Mouse (Mus musculus): ENCODE results near the gene Rab11fip5.

The Rab11fip5 gene

DNA sequence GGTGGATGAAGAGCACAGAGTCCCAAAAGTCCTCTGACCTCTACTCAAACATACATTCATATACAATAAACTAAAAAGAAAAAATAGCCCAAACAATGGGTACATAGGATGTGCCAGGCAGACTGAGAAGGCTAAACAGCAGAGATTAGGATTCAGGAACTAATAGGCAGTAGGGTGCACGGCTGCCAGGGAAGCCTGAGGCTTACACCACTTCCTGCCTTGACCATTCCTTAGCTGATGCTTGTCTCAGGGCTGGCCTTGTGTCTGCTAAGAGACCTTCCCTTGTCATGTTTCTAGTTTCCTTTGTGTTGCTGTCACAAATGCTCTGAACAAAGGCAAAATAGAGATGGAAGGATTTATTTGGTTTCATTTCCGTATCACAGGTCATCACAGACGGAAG, 68.1 kb downstream of the Rab11fip5 start:
- no peak for DNase-seq

DNA sequence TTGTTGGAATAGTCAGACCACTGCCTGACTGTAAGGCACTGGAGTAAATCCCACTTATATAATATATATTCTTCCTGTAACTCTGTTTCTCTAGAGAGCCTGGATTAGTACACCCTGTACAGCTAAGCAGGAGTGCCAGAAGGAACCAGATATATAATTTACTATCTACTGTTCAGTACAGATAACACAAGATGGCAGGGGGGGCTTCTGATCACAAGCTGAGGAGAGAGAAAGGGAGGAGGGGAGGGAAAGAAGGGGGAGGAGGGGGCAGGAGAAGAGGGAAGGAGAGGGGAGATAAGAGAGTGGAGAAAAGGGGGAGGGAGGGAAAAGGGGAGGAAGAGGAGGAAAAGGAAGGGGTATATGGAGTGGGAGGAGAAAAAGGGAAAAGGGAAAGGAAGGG, 68.6 kb downstream of the Rab11fip5 start:
- DNase-seq = no peak

DNA sequence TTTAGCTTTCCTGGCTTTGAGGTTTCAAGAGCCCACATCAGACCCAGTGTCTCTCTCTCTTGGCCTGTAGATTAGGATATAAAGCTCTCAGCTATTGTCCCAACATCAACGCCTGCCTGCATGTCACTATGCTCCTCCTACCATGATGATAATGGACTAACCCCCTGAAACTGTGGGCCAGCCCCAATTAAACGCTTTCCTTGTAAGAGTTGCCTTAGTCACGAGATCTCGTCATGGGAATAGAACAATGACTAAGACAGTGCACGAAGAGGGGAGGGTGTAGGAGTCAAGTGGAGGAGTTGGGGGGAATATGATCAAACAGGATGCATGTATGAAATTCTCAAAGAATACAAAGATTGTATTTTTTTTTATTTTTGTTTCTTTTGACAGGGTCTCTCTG, 69.5 kb downstream of the Rab11fip5 start:
- DNase-seq = no peak

DNA sequence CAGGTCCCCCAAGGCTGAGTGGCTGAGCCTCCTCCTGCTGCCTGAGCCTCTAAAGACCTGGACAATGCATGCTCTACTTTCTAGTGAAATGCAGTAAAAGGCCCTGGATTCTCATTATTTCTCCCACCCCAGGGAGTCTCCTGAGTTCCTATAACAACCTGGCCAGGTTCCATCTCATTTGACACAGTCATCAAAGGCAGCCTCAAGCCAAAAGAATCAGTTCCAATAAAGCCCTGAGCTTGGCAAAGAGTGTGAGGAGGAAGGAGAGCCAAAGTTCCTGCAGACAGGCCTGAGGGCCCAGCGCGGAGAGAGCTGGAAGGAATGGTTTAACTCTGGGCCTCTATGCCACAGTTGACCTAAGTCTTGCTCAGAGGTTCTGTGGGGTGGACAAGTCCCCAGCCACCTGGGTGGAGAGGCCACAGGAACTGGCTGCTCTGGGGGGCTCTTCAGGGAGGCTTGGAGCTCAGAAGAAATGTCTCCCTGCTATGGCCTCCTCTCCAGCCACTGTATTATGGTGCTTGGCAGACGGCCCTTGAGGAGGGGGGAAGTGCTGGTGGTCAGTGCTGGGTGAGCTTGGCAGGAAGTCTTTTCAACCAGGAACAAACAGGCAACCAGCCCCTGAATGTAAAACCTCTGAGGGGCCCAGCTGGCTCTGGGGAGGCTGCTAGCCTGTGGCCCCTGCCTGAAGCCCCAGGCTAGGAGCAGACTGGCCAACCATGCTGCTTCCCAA, 71.9 kb downstream of the Rab11fip5 start:
- peak; percentile 58 for DNase-seq

DNA sequence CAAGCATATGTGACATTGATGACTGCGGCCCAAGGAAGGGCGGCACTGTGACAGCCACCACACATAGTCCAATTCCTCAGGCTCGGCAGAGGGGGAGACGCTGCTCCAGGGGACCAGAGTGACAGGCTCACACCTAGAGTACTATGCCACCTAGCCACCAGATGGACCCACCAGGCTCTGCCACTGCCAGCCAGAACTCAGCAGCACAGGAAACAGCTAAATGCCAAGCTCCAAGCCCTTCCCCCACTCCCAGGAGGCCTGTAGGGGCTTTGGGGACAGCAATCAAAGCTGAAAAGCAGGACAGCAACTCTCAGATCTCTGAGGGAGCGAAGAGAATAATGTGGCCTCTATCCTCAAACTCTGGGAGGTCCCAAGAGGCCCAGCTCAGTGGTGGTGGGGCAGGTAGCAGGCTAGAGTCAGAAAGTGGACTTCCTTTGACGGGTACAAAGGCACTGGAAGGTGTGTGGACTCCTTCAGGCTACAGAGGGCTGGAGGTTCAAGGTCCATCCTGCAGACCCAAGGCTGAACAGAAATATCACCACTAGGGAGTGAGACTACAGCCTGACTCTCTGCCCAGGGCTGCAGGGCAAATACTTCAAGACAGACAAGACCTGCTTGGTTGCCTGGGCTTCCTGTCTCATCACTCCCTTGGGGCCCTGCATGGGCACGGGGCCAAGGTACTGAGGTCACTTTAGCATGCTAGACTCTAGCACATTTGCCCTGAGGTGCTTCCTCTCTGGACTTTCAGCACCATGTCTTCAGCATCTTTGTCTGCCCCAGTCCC, 78.9 kb downstream of the Rab11fip5 start:
- DNase-seq = peak; percentile 93

DNA sequence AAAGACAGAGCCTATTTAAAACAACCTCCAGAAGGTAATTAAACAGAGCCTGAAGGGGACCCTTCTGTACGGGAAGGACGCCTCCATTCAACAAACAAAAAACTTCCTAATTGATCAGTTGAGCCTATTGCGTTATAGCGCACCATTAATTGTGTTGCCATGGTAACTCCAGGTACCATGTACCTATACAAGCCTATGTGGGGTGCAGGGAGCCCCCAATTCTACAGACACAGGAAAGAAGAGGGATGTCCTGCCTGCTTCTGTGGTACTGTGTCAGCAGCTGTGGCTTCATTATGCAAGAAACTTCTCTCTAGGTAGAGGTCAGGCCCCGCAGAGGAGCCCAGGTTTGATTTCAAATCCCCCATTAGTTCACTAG, 80.4 kb downstream of the Rab11fip5 start:
- no peak for DNase-seq

DNA sequence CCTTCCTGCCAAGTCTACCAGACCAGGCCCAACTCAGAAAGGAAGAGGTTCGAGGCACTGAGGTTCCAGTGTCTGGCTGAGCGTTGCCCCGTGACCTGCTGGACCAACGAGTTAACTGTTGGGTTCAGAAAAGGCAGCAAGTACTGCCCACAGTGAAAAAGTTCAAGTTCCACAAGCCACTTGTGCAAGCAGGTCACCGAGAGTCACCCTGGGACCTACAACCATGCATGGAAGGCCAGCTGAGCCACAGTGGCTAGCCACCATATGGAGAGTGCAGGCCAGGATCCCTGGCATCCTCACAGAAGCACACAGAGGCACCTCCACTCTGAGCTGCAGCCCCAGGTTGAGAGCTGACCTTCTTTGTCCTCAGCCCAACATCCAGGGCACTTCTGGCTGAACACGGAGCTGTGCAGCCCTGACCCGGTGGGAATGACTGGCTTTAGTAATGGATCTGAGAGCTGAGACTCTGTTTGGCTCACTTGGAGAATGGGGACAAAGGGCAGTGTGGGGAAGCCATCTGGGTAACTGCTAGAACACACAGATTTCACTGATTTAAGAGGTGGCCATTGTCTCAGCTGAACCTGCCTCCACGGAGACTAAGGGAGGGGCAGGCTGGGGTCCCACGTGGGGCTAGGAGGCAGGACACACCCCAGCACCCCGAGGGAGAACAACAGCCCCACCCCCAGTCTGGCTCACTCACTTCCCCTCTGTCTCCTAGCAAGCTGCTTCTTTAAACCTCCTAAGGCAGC, 81.0 kb downstream of the Rab11fip5 start:
- DNase-seq = peak; percentile 69

DNA sequence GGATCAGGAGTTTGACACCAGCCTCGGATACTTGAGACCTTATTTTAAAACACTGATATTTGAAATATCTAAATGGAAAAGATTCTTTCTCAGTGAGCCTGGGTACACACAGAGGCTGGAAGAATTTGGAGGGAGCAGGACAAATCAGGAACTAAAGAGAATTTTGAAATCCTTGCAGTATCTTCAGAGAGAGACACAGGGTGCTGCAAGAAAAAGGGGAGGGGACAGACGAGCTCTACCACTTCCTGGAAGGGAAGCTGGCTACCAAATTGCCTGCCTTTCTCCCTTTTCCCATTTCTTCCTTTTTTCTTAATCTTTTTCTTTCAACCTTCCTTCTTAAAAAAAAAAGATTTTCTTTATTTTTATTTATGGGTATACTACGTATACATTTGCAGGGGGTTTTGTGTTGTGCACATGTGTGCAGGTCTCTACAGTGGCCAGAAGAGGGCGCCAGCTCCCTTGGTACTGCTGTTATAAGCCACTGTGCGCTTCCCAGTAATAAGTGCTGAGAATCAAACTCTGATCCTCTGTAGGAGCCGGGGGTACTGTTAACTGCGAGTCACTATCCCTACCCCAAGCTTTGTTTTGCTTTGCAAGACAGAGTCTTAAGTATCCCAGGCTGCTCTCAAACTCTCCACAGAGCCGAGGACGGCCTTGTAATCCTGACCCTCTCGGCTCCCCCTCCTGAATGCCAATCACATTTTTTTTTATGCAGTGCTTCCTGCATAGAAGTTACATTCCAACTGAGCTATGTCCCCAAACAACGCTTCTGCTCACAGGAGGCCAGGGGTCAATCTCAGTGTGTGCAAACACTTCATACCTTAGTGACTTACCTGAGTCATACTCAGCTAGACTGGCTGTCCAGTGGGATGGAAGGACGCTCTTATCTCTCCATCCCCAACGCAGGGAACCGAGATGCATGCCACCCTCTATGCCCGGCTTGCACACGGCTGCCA, 83.3 kb downstream of the Rab11fip5 start:
- DNase-seq = no peak

DNA sequence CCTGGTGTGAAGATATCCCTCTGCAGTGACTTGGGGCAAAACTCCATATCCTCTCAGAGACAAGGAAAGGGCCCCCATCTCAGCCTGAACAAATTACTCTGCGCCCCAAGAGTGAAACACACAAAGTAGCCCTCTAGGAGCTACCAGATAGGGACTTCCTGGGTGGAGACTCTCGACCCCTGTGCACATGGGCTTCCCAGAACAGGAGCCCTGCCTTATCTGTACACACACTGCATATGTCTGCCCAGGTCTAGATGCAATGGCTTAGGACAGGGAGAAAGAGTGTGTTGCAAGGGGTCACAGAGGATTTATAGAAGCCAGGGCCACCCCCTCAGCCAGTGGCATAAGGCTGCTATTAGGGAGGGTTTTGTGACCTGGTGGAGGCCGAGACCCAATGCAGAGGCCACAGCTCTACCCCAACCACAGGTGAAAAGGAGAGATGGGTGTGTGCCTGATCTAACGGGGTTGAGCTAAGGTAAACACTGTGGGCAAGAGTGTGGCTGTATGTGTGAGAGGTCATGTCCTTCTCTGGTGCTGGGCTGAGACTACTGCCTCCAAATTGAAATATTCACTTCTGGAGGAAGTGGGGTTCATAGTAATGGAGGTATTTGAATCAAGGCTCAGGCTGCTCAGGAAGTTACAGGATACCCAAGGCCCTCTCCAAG, 86.1 kb downstream of the Rab11fip5 start:
- DNase-seq = no peak

DNA sequence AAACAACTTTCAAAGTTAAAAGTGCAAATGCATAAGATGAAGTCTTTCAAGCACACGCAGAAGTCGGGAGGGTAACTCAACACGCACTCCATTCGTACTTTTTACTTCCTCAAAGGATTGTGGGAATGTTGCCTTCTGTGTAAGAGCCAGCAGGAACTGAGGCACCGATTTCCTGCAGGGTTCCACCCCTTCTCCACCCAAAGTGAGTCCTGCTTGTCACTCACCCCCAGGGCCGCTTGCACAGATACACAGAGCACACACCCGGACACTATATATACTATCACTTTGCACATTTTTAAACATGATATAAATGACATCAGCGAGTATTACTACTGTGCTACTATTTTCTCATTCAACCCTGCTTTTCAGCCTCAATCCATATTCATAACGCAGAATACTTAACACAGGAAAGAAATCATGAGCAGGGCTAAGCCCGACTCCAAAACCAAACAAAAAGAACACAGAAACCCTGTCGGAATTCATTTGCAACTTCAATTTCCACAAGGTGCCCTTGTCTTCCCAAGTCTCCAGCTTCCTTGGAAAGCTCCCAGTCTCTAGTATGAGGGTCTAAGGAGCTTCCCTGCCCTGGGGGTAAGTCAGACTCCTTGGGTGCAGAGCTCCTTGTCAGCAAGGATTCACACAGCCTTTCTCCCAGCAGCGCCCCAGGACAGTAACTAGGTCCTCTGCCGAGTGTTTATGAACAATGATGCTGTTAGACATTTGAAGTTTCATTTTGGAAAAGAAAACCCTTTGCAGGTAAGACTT, 88.0 kb downstream of the Rab11fip5 start:
- no peak for DNase-seq

Data from kidney, adult 11 months (tissue).